Mouse (Mus musculus) forebrain, postnatal 0 days (tissue): ENCODE data around the gene Tube1. TPM values are rescaled to one million over a fixed set of nuclear protein-coding genes. Genes with fewer than 3 reads are reported as not detected.

Experiments used
- ATAC-seq: fragments of 200-750 bp; cut with Nextera tagmentation; 2 replicates; pipeline ENCODE4 v1.8.0; 2017; ENCODE audit warnings: mild to moderate bottlenecking, moderate library complexity
- DNase-seq: peaks from one replicate; pipeline ENCODE4 v3.0.0-alpha.2; 2015
- H3K27ac ChIP-seq: fragments of 300-500 bp; sonication (generic); 2 replicates; pipeline ENCODE4 v1.5.1; 2014; ENCODE audit warnings: low read depth, mild to moderate bottlenecking, antibody characterized with exemption, low read length, moderate library complexity, mixed read lengths
- H3K27me3 ChIP-seq: fragments of 300-500 bp; sonication (generic); 2 replicates; pipeline ENCODE4 v1.6.1; 2014; ENCODE audit warnings: mild to moderate bottlenecking, low read length, mixed read lengths; ENCODE audit not compliant: insufficient read depth
- H3K36me3 ChIP-seq: fragments of 300-500 bp; sonication (generic); 2 replicates; pipeline ENCODE4 v1.6.1; 2014; ENCODE audit warnings: mild to moderate bottlenecking, moderate library complexity; ENCODE audit not compliant: insufficient read depth
- H3K4me1 ChIP-seq: fragments of 300-500 bp; sonication (generic); 2 replicates; pipeline ENCODE4 v1.6.1; 2014; ENCODE audit warnings: antibody characterized with exemption; ENCODE audit not compliant: insufficient read depth
- H3K4me2 ChIP-seq: fragments of 300-500 bp; sonication (generic); 2 replicates; pipeline ENCODE4 v1.6.1; 2014; ENCODE audit warnings: low read depth, mild to moderate bottlenecking, moderate library complexity
- H3K4me3 ChIP-seq: fragments of 300-500 bp; sonication (generic); 2 replicates; pipeline ENCODE4 v1.5.1; 2014; ENCODE audit warnings: low read depth, low read length, mixed read lengths
- H3K9ac ChIP-seq: fragments of 300-500 bp; sonication (generic); 2 replicates; pipeline ENCODE4 v1.6.1; 2014; ENCODE audit warnings: mild to moderate bottlenecking
- H3K9me3 ChIP-seq: fragments of 300-500 bp; sonication (generic); 2 replicates; pipeline ENCODE4 v1.6.1; 2016; ENCODE audit warnings: low read length
- CTCF ChIP-seq: sonication (generic); IDR thresholded peaks from 2 replicates; pipeline ENCODE4 v1.5.1; 2016; ENCODE audit warnings: antibody characterized with exemption, control low read depth, low read depth
- WGBS: fragments of 180-500 bp; shearing (Covaris S2); extraction: QIAGEN DNeasy Blood & Tissue Kit; methylation state at CpG from one replicate; pipeline ENCODE4 v1.1.7; 2014; 5-methylcytosine and 5-hydroxymethylcytosine counted together
- polyA plus RNA-seq: library from polyadenylated mRNA; unstranded; fragments of >200 nt; fragmentation: Nextera tagmentation; extraction: Ambion mirVana; gene quantifications from 2 replicates; pipeline ENCODE4 v1.2.1, GENCODE M21; 2015
- total RNA-seq: library from RNA; depleted of rRNA; stranded (reverse); fragments of >200 nt; gene quantifications from 2 replicates; pipeline ENCODE4 v1.2.3, GENCODE M21; 2014

Tube1 gene
- total and polyA plus RNA-seq, 2 experiments from 2014 or later: 3.7 to 7.6 TPM

- Histone ChIP-seq H3K27me3 (no peaks in the 10 kb centered on the region), H3K9ac (peak overlapping the region; percentile 50), H3K4me1 (peaks cover 20% of the 10 kb centered on the region), H3K9me3 (no peaks in the 10 kb centered on the region), H3K4me2 (peak overlapping the region; percentile 48), H3K36me3 (no peaks in the 10 kb centered on the region), H3K4me3 (peak overlapping the region; percentile 30), H3K27ac (peak overlapping the region; percentile 86)
- peak; percentile 91 for DNase-seq
- TF ChIP-seq CTCF: no peak
- WGBS: 6% methylated on average over 11 of the region's 11 CpGs
- ATAC-seq: peak; percentile 81
Observed at GRCm38 (mm10) chr10:39165632-39166115, 31.9 kb downstream of the Tube1 start.

GRCm38 (mm10) chr10:39167611-39168010, 33.8 kb downstream of the Tube1 start:
- 89% methylated on average over 11 of the region's 11 CpGs for WGBS

GRCm38 (mm10) chr10:39169642-39170041, 35.9 kb downstream of the Tube1 start:
- no peak for ATAC-seq

More at GRCm38 (mm10) chr10:39167611-39168010, 33.8 kb downstream of the Tube1 start:
- H3K27me3 ChIP-seq: no peaks in the 10 kb centered on the region
- H3K9ac ChIP-seq: no peak overlapping the region
- H3K9me3 ChIP-seq: no peaks in the 10 kb centered on the region
- no peak for TF ChIP-seq CTCF
- H3K4me2 ChIP-seq: no peak overlapping the region
- H3K27ac ChIP-seq: no peak overlapping the region
- no peak overlapping the region for H3K4me3 ChIP-seq
- H3K36me3 ChIP-seq: no peaks in the 10 kb centered on the region
- ATAC-seq (no peak), DNase-seq (no peak)
- peaks cover 27% of the 10 kb centered on the region for H3K4me1 ChIP-seq

GRCm38 (mm10) chr10:39170181-39170580, 36.4 kb downstream of the Tube1 start:
- no peaks in the 10 kb centered on the region for H3K36me3 ChIP-seq
- 3% methylated on average over 8 of the region's 8 CpGs for WGBS
- ATAC-seq: no peak
- peak overlapping the region; percentile 29; the same call in 1 of the 2 replicates for H3K27ac ChIP-seq
- H3K27me3 ChIP-seq: no peaks in the 10 kb centered on the region
- peak; percentile 88 for DNase-seq
- H3K4me3 ChIP-seq: peak overlapping the region; percentile 22; the same call in 1 of the 2 replicates
- 0 out of 2 replicates have a peak overlapping the region, but pooled peaks have one; percentile 35 for H3K9ac ChIP-seq
- H3K4me2 ChIP-seq: peak overlapping the region; percentile 57
- H3K9me3 ChIP-seq: no peaks in the 10 kb centered on the region
- TF ChIP-seq CTCF: peak; percentile 93
- peaks cover 39% of the 10 kb centered on the region for H3K4me1 ChIP-seq

More at GRCm38 (mm10) chr10:39169642-39170041, 35.9 kb downstream of the Tube1 start:
- Histone ChIP-seq H3K27ac (peak overlapping the region; percentile 29; the same call in 1 of the 2 replicates), H3K4me2 (peak overlapping the region; percentile 36), H3K9me3 (no peaks in the 10 kb centered on the region), H3K4me1 (peaks cover 40% of the 10 kb centered on the region), H3K4me3 (peak overlapping the region; percentile 22; the same call in 1 of the 2 replicates), H3K27me3 (no peaks in the 10 kb centered on the region), H3K36me3 (no peaks in the 10 kb centered on the region), H3K9ac (0 out of 2 replicates have a peak overlapping the region, but pooled peaks have one; percentile 35)
- 29% methylated on average over 9 of the region's 9 CpGs for WGBS
- no peak for TF ChIP-seq CTCF
- DNase-seq: peak; percentile 39

GRCm38 (mm10) chr10:39170706-39171105, 36.9 kb downstream of the Tube1 start:
- peak overlapping the region; percentile 23; the same call in 1 of the 2 replicates for H3K27ac ChIP-seq
- ATAC-seq: no peak
- 0 out of 2 replicates have a peak overlapping the region, but pooled peaks have one; percentile 35 for H3K9ac ChIP-seq
- H3K4me3 ChIP-seq: no peak overlapping the region
- 4% methylated on average over 6 of the region's 6 CpGs for WGBS
- no peak for TF ChIP-seq CTCF
- H3K9me3 ChIP-seq: no peaks in the 10 kb centered on the region
- H3K4me2 ChIP-seq: peak overlapping the region; percentile 57
- no peaks in the 10 kb centered on the region for H3K36me3 ChIP-seq
- peaks cover 36% of the 10 kb centered on the region for H3K4me1 ChIP-seq
- no peaks in the 10 kb centered on the region for H3K27me3 ChIP-seq
- no peak for DNase-seq

GRCm38 (mm10) chr10:39171134-39171533, 37.4 kb downstream of the Tube1 start:
- Histone ChIP-seq H3K4me2 (peak overlapping the region; percentile 57), H3K27me3 (no peaks in the 10 kb centered on the region), H3K27ac (peak overlapping the region; percentile 92), H3K9me3 (no peaks in the 10 kb centered on the region), H3K4me1 (peaks cover 34% of the 10 kb centered on the region), H3K9ac (peak overlapping the region; percentile 62), H3K36me3 (no peaks in the 10 kb centered on the region), H3K4me3 (peak overlapping the region; percentile 33)
- WGBS: 2% methylated on average over 19 of the region's 19 CpGs
- peak; percentile 93 for ATAC-seq
- peak; percentile 95 for DNase-seq
- peak; percentile 98 for TF ChIP-seq CTCF
